Mouse (Mus musculus) lung, adult 2 months (tissue): ENCODE results near the gene Fbxo7.

Source experiments
- CTCF ChIP-seq: fragments of 200-500 bp; IDR thresholded peaks from 2 replicates; pipeline ENCODE4 v1.5.1; 2011; ENCODE audit warnings: mild to moderate bottlenecking, low read length, control low read depth; ENCODE audit not compliant: insufficient read depth
- POLR2A ChIP-seq: fragments of 200-500 bp; IDR thresholded peaks from 2 replicates; pipeline ENCODE4 v1.6.1; 2011; ENCODE audit warnings: low read depth, mild to moderate bottlenecking, control low read depth, low read length, borderline replicate concordance; ENCODE audit errors: extremely low read depth

DNA sequence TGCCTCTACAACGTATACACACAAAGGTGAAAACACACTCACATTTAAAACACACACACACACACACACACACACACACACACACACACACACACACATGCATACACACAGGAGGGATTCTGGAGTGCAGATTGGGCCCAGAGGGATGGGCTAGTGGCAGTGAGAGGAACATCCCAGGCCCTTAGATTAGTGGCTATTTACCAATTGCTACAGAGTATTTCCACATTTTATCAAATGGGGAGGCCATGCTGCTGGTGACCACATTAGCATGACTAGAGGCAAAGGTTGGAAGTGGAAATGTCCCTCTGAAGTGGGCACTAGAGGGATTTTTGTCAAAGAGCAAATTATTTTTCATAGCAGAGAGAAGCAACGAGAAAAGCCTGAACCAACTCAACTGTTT lies 12.1 kb upstream of the Fbxo7 start:
- TF ChIP-seq POLR2A: no peak
- TF ChIP-seq CTCF: no peak
